Mouse (Mus musculus) forebrain, embryonic 13.5 days (tissue): ENCODE measurements around the gene Kndc1. TPM values are rescaled to one million over a fixed set of nuclear protein-coding genes. Genes with fewer than 3 reads are reported as not detected.

Source experiments
- ATAC-seq: fragments of 200-750 bp; cut with Nextera tagmentation; 2 replicates; pipeline ENCODE4 v1.8.0; 2017
- H3K27ac ChIP-seq: fragments of 300-500 bp; sonication (generic); 2 replicates; pipeline ENCODE4 v1.5.1; 2015; ENCODE audit warnings: inconsistent platforms, mild to moderate bottlenecking, moderate library complexity
- H3K27me3 ChIP-seq: fragments of 300-500 bp; sonication (generic); 2 replicates; pipeline ENCODE4 v1.6.1; 2015; ENCODE audit warnings: mild to moderate bottlenecking, inconsistent platforms
- H3K36me3 ChIP-seq: fragments of 300-500 bp; sonication (generic); 2 replicates; pipeline ENCODE4 v1.6.1; 2015; ENCODE audit warnings: mild to moderate bottlenecking, inconsistent platforms; ENCODE audit not compliant: poor library complexity, severe bottlenecking
- H3K4me1 ChIP-seq: fragments of 300-500 bp; sonication (generic); 2 replicates; pipeline ENCODE4 v1.6.1; 2015; ENCODE audit warnings: inconsistent platforms
- H3K4me2 ChIP-seq: fragments of 300-500 bp; sonication (generic); 2 replicates; pipeline ENCODE4 v1.6.1; 2015; ENCODE audit warnings: inconsistent platforms, mild to moderate bottlenecking, moderate library complexity
- H3K4me3 ChIP-seq: fragments of 300-500 bp; sonication (generic); 2 replicates; pipeline ENCODE4 v1.5.1; 2015; ENCODE audit warnings: mild to moderate bottlenecking, inconsistent platforms
- H3K9ac ChIP-seq: fragments of 300-500 bp; sonication (generic); 2 replicates; pipeline ENCODE4 v1.6.1; 2015; ENCODE audit warnings: mild to moderate bottlenecking, inconsistent platforms
- H3K9me3 ChIP-seq: fragments of 300-500 bp; sonication (generic); replicated peaks from 2 replicates; pipeline ENCODE4 v1.6.1; 2016; ENCODE audit warnings: inconsistent platforms
- WGBS: fragments of 180-500 bp; shearing (Covaris S2); methylation state at CpG from one replicate; pipeline ENCODE4 v1.1.7; 2015; 5-methylcytosine and 5-hydroxymethylcytosine counted together
- polyA plus RNA-seq: library from polyadenylated mRNA; unstranded; fragments of >200 nt; fragmentation: Nextera tagmentation; extraction: Ambion mirVana; gene quantifications from 2 replicates; pipeline ENCODE4 v1.2.1, GENCODE M21; 2015

The Kndc1 gene
- polyA plus RNA-seq, 1 experiment from 2014 or later = 2.1 TPM

DNA sequence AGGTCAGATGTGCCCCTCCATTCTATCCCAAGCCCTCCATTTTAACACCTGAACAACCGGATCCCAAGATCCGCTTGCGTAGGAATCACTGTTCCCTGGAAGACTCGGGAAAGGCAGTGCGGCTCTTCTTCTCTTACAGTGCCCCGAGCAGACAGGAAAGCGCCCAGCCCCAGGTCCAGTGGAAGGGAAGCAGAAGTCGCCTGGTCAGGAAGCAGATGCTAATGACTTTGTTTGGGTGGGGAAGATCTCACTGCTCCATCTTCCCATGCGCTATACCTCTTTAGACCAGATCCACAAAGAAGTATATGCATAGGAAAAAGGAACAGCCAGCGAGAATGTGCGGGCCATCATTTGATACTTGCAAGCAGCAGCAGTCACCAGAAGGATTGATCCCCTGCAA lies 62.9 kb downstream of the Kndc1 start:
- Histone ChIP-seq H3K4me2 (no peak overlapping the region), H3K27ac (no peak overlapping the region), H3K36me3 (no peaks in the 10 kb centered on the region), H3K4me3 (no peak overlapping the region), H3K4me1 (peaks cover 6% of the 10 kb centered on the region; the same call in 1 of the 2 replicates), H3K9ac (no peak overlapping the region), H3K27me3 (peaks cover 27% of the 10 kb centered on the region), H3K9me3 (no peaks in the 10 kb centered on the region)
- WGBS = 67% methylated on average over 11 of the region's 11 CpGs
- no peak for ATAC-seq

DNA sequence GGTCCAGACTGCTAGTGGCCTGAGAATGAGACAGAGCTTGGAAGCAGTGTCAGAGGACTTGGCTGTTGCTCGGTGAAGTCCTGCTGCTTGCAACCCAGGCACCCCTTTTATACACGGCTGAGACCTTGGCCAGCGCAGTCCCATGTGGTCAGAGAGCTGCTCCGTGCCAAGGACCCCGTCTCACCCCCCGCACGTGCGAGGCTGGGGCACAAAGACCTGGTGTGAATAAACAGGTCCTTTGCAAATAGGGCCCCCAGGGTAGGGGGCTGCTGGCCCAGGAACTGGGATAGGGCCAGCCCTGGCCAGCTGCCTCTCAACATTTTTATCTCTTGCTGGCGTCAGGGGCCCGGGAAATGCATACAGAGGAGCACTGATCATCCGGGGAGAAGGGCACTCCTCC lies 63.5 kb downstream of the Kndc1 start:
- no peak overlapping the region for H3K27ac ChIP-seq
- H3K4me3 ChIP-seq = no peak overlapping the region
- peaks cover 6% of the 10 kb centered on the region; the same call in 1 of the 2 replicates for H3K4me1 ChIP-seq
- no peak overlapping the region for H3K4me2 ChIP-seq
- ATAC-seq = no peak
- WGBS = 37% methylated on average over 11 of the region's 11 CpGs
- peaks cover 27% of the 10 kb centered on the region for H3K27me3 ChIP-seq
- H3K9me3 ChIP-seq = no peaks in the 10 kb centered on the region
- no peak overlapping the region for H3K9ac ChIP-seq
- H3K36me3 ChIP-seq = no peaks in the 10 kb centered on the region

DNA sequence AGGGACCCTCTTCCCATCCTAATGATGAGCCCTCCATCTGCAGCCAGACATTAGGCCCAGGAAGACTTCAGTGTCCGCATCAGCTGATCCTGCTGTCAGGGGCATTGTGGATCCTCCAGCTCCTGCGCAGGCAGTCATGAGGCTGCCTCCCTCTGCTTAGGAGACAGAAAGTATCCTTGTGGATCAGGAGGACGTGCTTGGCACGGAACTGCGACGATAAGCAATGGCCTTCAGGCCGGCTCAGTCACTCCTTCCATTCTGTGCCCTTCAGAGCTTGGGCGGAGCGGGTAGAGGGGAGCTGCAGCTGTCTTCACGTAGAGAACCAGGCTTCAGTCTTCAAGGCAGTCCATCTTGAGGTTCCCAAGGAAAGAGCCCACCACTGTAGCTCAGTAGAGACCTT lies 66.6 kb downstream of the Kndc1 start:
- no peak overlapping the region for H3K4me2 ChIP-seq
- WGBS = 85% methylated on average over 10 of the region's 10 CpGs
- H3K36me3 ChIP-seq = no peaks in the 10 kb centered on the region
- ATAC-seq = no peak
- no peak overlapping the region for H3K4me3 ChIP-seq
- H3K9me3 ChIP-seq = no peaks in the 10 kb centered on the region
- H3K27ac ChIP-seq = no peak overlapping the region
- peaks cover 6% of the 10 kb centered on the region; the same call in 1 of the 2 replicates for H3K4me1 ChIP-seq
- H3K27me3 ChIP-seq = peaks cover 22% of the 10 kb centered on the region
- H3K9ac ChIP-seq = no peak overlapping the region

DNA sequence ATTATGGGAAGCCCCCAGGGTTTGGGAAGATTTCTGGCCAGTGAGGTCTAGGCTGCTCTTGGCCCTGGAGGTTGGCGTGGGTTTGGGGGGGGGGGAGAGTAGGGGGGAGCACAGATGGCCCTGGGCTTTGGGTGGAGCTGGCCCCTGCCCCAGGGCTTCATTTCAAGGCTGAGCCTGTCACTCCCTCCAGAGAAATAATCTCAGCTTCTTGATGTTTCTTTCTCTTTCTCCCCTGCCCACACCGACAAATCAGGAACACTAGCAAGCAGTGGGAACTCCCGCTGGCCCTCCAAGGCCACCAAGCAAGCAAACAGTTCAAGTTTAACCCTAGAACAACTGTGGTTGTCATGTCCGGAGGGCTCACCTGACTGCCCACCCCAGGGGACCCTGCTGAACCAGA lies 69.3 kb downstream of the Kndc1 start:
- no peak for ATAC-seq
- Histone ChIP-seq H3K36me3 (no peaks in the 10 kb centered on the region), H3K4me2 (no peak overlapping the region), H3K27me3 (peaks cover 14% of the 10 kb centered on the region; the same call in 1 of the 2 replicates), H3K4me1 (no peaks in the 10 kb centered on the region), H3K27ac (no peak overlapping the region), H3K9ac (no peak overlapping the region), H3K4me3 (no peak overlapping the region), H3K9me3 (no peaks in the 10 kb centered on the region)
- 63% methylated on average over 4 of the region's 4 CpGs for WGBS

DNA sequence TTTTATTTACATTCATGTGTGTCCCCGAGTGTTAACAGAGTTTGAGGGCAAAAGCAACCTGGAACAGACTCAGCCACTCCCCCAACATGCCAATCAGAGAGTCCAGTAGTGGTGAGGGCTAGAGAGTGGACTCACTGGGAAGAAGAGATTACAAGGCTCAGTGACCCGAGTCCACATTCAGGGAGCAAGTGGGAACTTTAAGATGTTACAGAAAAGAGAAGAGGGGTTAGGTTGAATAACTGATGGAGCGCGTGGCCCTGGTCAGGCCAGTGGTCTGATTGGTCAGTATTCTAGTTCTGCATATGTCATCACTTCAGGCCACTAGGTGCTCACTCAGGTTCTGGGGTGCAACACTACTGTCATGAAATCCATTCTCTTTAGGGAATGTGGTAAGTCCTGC lies 72.7 kb downstream of the Kndc1 start:
- Histone ChIP-seq H3K9ac (no peak overlapping the region), H3K4me1 (no peaks in the 10 kb centered on the region), H3K27me3 (0 out of 2 replicates have a peak, but pooled peaks cover 5% of the 10 kb centered on the region), H3K36me3 (no peaks in the 10 kb centered on the region), H3K27ac (no peak overlapping the region), H3K9me3 (no peaks in the 10 kb centered on the region), H3K4me2 (no peak overlapping the region), H3K4me3 (no peak overlapping the region)
- 10% methylated on average over 4 of the region's 4 CpGs for WGBS
- no peak for ATAC-seq

DNA sequence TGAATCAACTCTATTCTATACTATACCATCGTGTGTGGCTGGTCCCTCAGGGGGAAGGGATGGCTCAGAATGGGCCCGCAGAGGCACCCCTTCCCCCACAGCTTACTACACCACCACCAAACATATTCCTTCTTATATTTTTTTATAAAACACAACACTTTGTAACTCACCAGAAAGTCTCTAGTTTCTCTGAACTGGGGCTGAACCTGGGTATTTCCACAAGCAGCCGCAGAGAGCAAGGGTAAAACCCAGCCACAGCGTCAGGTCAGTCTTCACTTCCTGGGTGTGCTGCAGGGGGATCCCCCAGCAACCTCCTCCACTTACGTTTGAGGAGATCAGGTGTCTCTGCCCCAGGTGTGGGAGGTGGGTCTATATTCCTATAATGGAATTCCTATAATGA lies 73.9 kb downstream of the Kndc1 start:
- no peaks in the 10 kb centered on the region for H3K36me3 ChIP-seq
- H3K27me3 ChIP-seq = 0 out of 2 replicates have a peak, but pooled peaks cover 5% of the 10 kb centered on the region
- H3K27ac ChIP-seq = no peak overlapping the region
- H3K4me2 ChIP-seq = no peak overlapping the region
- H3K9ac ChIP-seq = no peak overlapping the region
- 41% methylated on average over 5 of the region's 5 CpGs for WGBS
- H3K4me3 ChIP-seq = no peak overlapping the region
- H3K4me1 ChIP-seq = no peaks in the 10 kb centered on the region
- H3K9me3 ChIP-seq = no peaks in the 10 kb centered on the region
- no peak for ATAC-seq

DNA sequence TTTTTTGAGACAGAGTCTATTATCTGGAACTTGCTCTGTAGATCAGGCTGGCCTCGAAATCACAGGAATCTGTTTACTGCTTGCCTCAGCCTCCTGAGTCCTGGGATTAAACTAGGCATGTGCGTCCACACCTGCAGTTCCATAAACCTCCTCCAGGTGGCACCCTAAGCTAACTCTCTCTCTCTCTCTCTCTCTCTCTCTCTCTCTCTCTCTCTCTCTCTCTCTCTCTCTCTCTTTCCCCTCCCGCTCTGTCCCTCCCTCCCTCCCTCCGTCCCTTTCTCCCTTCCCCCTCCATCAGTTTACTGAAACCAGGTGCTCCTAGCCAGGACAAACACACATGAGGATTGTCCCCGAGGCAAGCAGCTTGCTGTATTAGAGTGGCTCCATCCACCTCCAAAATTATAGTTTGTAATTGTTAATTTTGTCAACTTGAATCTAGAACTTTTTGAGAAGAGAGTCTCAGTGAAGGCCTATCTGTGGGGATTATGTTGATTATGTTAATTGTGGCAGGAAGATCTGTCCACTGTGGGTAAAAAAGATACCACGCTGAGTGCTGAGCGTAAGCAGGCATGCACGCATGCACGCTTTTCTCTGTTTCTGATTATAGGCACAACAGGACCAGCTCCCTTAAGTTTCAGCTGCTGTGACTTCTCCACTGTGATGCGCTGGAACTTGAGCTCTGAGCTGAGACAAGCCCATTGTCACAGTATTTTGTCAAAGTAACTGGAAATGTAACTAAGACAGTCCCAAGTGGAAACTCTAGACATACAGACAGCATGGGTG lies 75.0 kb downstream of the Kndc1 start:
- Histone ChIP-seq H3K4me2 (no peak overlapping the region), H3K36me3 (no peaks in the 10 kb centered on the region), H3K9me3 (no peaks in the 10 kb centered on the region), H3K27ac (no peak overlapping the region), H3K27me3 (0 out of 2 replicates have a peak, but pooled peaks cover 5% of the 10 kb centered on the region), H3K4me1 (no peaks in the 10 kb centered on the region), H3K9ac (no peak overlapping the region), H3K4me3 (no peak overlapping the region)
- 32% methylated on average over 10 of the region's 10 CpGs for WGBS
- peak; percentile 43 for ATAC-seq

DNA sequence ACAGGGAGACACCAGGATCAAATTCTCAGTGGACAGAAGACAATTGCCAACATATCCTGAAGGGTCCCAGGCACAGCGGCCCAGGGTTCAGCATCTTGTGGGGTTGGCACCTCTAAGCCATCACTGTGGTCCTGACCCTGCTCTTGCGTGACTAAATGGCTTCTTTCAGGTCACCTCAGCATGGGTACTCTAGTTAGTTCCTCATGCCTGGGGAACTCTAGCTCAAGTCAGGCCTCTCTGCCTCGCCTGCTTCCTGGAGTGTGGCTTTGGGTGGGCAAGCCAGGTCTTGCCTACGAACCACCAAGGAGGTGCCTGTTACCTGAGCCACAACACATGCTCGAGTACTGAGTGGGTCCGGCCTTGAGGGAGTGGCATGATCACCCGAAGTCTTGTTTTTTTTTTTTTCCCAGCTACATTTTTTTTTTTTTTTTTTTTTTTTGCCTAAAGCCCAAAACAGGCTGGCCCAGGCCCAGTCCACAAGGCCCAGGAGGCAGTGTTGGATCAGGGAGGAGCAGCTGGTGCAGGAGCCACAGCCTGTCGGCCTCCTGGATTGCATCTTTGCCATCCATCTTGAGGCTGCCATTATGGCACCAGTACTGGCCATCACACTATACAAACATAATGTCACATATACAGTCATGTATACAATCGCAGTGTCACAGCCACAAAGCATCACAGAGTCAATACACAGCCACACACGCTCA lies 75.9 kb downstream of the Kndc1 start:
- no peaks in the 10 kb centered on the region for H3K9me3 ChIP-seq
- no peak overlapping the region for H3K27ac ChIP-seq
- H3K4me1 ChIP-seq = no peaks in the 10 kb centered on the region
- 0 out of 2 replicates have a peak, but pooled peaks cover 5% of the 10 kb centered on the region for H3K27me3 ChIP-seq
- no peaks in the 10 kb centered on the region for H3K36me3 ChIP-seq
- no peak overlapping the region for H3K4me2 ChIP-seq
- WGBS = 83% methylated on average over 10 of the region's 10 CpGs
- ATAC-seq = no peak
- H3K9ac ChIP-seq = no peak overlapping the region
- H3K4me3 ChIP-seq = no peak overlapping the region

DNA sequence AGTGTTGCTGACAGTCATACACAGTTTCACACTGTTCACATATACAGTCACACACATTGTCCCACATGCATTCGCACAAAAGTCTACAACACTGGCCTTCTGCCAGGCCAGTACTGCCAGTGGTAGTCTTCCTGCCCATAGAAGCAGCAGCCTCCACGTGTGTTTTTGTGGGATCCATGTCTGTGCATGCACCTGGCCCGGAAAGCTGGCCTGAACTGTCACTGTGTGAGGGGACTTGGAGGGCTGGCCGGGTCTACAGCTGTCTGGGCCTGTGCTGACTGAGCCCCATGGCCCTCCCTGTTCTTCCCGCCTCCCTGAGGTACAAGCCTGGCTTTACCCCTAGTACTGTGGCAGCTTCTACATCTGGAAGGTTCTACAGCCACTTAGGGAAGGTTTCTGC lies 76.5 kb downstream of the Kndc1 start:
- no peaks in the 10 kb centered on the region for H3K9me3 ChIP-seq
- H3K4me1 ChIP-seq = no peaks in the 10 kb centered on the region
- H3K4me3 ChIP-seq = no peak overlapping the region
- 0 out of 2 replicates have a peak, but pooled peaks cover 7% of the 10 kb centered on the region for H3K27me3 ChIP-seq
- ATAC-seq = no peak
- no peak overlapping the region for H3K27ac ChIP-seq
- no peak overlapping the region for H3K4me2 ChIP-seq
- 73% methylated on average over 5 of the region's 5 CpGs for WGBS
- no peak overlapping the region for H3K9ac ChIP-seq
- no peaks in the 10 kb centered on the region for H3K36me3 ChIP-seq

DNA sequence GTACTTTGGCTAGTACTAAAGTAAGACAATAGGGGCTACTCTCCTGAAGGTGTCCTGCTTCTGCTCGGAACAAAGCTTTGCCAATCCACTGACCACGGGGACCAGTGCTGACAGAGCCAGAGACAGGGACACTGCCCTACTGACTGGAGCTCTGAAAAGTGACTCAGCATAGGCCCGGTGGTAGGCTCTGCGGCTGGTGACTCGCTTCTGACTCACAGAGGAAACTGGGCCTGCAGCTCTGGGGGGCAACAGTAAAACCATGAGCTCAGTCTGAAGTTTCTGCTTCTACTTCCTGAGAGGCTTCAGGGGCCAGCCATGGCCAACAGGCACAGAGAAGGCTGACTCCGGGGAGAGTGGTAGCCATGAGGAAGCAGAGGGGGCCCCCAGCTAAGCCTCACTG lies 76.9 kb downstream of the Kndc1 start:
- Histone ChIP-seq H3K4me3 (no peak overlapping the region), H3K4me1 (no peaks in the 10 kb centered on the region), H3K27ac (no peak overlapping the region), H3K9ac (no peak overlapping the region), H3K4me2 (no peak overlapping the region), H3K27me3 (0 out of 2 replicates have a peak, but pooled peaks cover 7% of the 10 kb centered on the region), H3K36me3 (no peaks in the 10 kb centered on the region), H3K9me3 (no peaks in the 10 kb centered on the region)
- 76% methylated on average over 6 of the region's 6 CpGs for WGBS
- ATAC-seq = no peak

DNA sequence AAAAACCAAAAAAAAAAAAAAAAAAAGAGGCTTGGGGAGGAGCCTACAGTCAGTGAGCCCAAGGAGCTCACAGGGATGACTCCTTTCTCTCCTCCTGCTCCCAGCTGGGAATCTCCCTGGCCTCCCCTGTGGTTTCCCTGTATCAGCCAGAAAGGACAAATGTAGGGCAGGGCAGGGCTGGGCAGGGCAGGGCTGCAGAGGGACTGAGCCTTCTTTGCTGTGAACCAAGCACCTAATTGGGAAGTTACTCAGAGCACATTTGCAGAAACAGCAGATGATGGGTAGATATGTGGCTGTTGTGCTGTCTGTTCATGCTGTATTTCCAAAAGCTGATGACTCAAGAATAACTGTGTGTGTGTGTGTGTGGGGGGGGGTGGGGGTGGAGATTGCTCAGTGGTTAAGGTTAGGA lies 78.4 kb downstream of the Kndc1 start:
- Histone ChIP-seq H3K4me3 (no peak overlapping the region), H3K27ac (no peak overlapping the region), H3K4me1 (peaks cover 2% of the 10 kb centered on the region), H3K4me2 (no peak overlapping the region), H3K9ac (no peak overlapping the region), H3K9me3 (no peaks in the 10 kb centered on the region), H3K27me3 (0 out of 2 replicates have a peak, but pooled peaks cover 7% of the 10 kb centered on the region), H3K36me3 (no peaks in the 10 kb centered on the region)
- ATAC-seq = no peak

DNA sequence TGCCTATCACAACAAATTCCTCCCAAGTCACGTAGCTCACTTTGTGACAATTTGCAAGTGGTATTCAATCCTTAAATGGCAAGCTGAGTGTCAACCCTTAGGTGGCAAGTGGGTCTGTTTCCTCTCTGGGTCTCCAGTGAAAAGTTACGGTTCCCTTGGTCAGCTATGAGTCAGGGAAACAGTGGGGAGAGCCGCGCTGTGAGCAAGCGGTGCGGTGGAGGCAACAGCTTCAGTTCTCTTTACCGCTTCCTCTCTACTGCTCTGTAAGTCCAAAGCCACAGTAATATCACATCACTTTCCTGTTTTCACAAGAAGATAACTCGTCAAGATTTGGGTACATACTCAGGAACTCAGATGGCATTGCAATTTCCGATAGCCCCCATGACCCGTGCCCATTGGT lies 79.8 kb downstream of the Kndc1 start:
- Histone ChIP-seq H3K4me2 (no peak overlapping the region), H3K27ac (no peak overlapping the region), H3K9ac (no peak overlapping the region), H3K9me3 (no peaks in the 10 kb centered on the region), H3K4me1 (peaks cover 12% of the 10 kb centered on the region), H3K27me3 (0 out of 2 replicates have a peak, but pooled peaks cover 2% of the 10 kb centered on the region), H3K36me3 (no peaks in the 10 kb centered on the region), H3K4me3 (no peak overlapping the region)
- ATAC-seq = no peak
- 89% methylated on average over 10 of the region's 10 CpGs for WGBS
